Mouse (Mus musculus) cerebellum, adult 2 months (tissue): ENCODE measurements at regions not wholly inside any gene's neighbourhood (a gene's known extent, or its start where the extent isn't known, plus 50 kb on each side); places are given as distances from the start of the nearest gene placed in this dataset.

ENCODE experiments used
- CTCF ChIP-seq: fragments of 200-500 bp; IDR thresholded peaks from 2 replicates; pipeline ENCODE4 v1.5.1; 2011; ENCODE audit warnings: low read depth, mild to moderate bottlenecking, control low read depth, low read length, moderate library complexity, borderline replicate concordance; ENCODE audit not compliant: insufficient read depth
- POLR2A ChIP-seq: fragments of 200-500 bp; IDR thresholded peaks from 2 replicates; pipeline ENCODE4 v1.6.1; 2011; ENCODE audit warnings: low read length, control low read depth, borderline replicate concordance; ENCODE audit not compliant: insufficient read depth

GRCm38 (mm10) chr6:111813982-111814603, 459.5 kb upstream of the Lmcd1 start:
- no peak for TF ChIP-seq POLR2A
- TF ChIP-seq CTCF = no peak
